Mouse (Mus musculus): ENCODE measurements around the gene Pigu.

Pigu gene

DNA sequence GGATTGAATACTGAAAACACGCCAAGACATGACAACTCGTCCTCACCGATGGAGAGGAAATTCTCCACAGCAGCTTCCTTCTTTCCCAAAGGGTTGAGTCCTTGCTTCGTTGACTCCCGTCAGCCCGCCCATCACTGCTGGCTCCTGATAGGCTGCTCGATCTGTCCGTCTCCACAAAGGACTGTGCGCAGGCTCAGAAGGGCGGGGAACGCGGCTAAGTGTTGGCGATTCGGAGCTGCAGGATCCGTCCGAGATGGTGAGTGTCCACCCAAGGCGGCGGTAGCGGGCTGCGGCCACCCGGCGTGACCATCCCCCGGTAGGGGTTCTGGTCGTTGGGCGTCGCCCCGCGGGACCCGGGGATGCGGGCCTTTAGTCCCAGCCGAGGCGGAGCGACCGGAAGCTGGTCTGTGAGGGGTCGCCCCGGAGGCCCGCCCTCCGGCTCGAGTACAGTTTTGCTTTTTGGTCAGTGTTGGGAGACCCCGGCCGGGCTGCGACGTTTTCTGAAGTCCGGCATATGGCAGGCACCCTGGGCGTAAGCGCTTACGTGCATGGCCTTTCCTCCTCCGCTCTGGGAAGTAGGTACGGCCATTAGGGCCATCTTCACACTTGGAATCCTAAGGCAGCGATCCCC is 120.8 kb downstream of the Pigu start, which contains the start of gene Dynlrb1:
Dynlrb1 (plus strand) TSS at position 172 of the 631 bp plus-strand sequence.
- peak; percentile 97 for DNase-seq (ENCODE audit: low read depth)

DNA sequence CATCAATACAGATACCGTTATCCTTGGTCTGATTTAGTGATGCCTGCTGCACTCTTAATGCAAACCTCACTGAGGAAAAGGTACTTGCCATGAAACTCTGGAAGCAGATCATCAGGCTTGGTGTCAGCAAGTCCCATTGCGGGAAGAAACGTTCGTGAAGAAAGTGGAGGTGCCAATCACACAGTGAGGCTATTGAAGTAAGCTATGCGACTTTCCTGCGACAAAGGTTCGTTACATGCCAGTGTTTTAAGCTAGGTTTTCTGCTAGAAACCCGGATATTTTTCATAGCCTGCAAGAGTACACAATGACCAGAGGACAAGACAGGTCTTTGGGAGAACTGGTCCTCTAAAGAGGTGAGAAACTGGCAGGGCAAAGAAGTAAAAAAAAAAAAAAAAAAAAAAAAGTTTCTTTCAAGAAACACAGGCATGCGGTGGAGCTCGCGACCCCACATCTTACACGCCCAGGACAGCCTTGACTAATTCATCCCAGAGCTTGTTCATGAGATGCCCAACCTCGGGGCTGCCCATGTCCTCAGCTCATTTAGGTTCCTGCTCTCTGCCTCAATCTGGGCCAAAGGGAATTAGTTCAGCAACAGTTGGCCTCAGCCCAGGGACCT is 121.4 kb downstream of the Pigu start:
- peak; percentile 50 for DNase-seq (ENCODE audit: low read depth)

Data from naive thymus-derived CD4-positive, alpha-beta T cell, adult 2 months (primary cell).